Mouse (Mus musculus) erythroblast, embryonic 14.5 days (primary cell): ENCODE data around the gene Lmbr1. TPM values are rescaled to one million over a fixed set of nuclear protein-coding genes. Genes with fewer than 3 reads are reported as not detected.

Source experiments
- H3K27me3 ChIP-seq: 2 replicates; pipeline ENCODE4 v1.6.1; 2012; ENCODE audit warnings: inconsistent platforms; ENCODE audit not compliant: control insufficient read depth
- H3K36me3 ChIP-seq: 2 replicates; pipeline ENCODE4 v1.6.1; 2012; ENCODE audit warnings: mild to moderate bottlenecking, inconsistent platforms; ENCODE audit not compliant: control insufficient read depth
- H3K4me1 ChIP-seq: 2 replicates; pipeline ENCODE4 v1.6.1; 2012; ENCODE audit warnings: inconsistent platforms; ENCODE audit not compliant: control insufficient read depth
- H3K4me3 ChIP-seq: replicated peaks from 2 replicates; pipeline ENCODE3; 2012; ENCODE audit warnings: moderate library complexity, mild to moderate bottlenecking, inconsistent platforms
- H3K9me3 ChIP-seq: 2 replicates; pipeline ENCODE4 v1.6.1; 2012; ENCODE audit warnings: low read length, inconsistent platforms, mixed read lengths; ENCODE audit not compliant: control insufficient read depth
- GATA1 ChIP-seq: IDR thresholded peaks from 2 replicates; pipeline ENCODE4 v1.6.1; 2012; ENCODE audit warnings: low read length, inconsistent platforms, mixed read lengths
- TAL1 ChIP-seq: IDR thresholded peaks from 3 replicates; pipeline ENCODE4 v1.6.1; 2012; ENCODE audit warnings: low read length, inconsistent platforms, mixed read lengths
- polyA plus RNA-seq: library from polyadenylated mRNA; stranded (reverse); fragments of >175 nt; gene quantifications from 2 replicates; pipeline ENCODE4 v1.2.3, GENCODE M21; 2012

Gene Lmbr1
- polyA plus RNA-seq, 1 experiment: 0.17 TPM

GRCm38 (mm10) chr5:29195231-29195569 is 183.0 kb downstream of the Lmbr1 start:
- H3K4me1 ChIP-seq: peaks cover 12% of the 10 kb centered on the region
- H3K27me3 ChIP-seq: peaks cover 28% of the 10 kb centered on the region
- H3K9me3 ChIP-seq: no peaks in the 10 kb centered on the region
- TF ChIP-seq TAL1 (no peak), GATA1 (no peak)
- no peaks in the 10 kb centered on the region for H3K36me3 ChIP-seq
- H3K4me3 ChIP-seq: peak overlapping the region; percentile 64

- no peak for TF ChIP-seq GATA1
- TF ChIP-seq TAL1: no peak
- no peaks in the 10 kb centered on the region for H3K9me3 ChIP-seq
- H3K4me1 ChIP-seq: no peaks in the 10 kb centered on the region
- no peaks in the 10 kb centered on the region for H3K27me3 ChIP-seq
- H3K36me3 ChIP-seq: no peaks in the 10 kb centered on the region
- H3K4me3 ChIP-seq: no peak overlapping the region
Measured at GRCm38 (mm10) chr5:29186798-29187197, 191.4 kb downstream of the Lmbr1 start.

Other genes starting within 250 kb of the Lmbr1 start
- 0.02 TPM in 1 of 2 replicates, not detected in the other for gene Rnf32, start 182.4 kb downstream of the Lmbr1 start, polyA plus RNA-seq
- 0.27 and 0.35 TPM in 2 replicates for gene Nom1, start 56.3 kb upstream of the Lmbr1 start, polyA plus RNA-seq
- gene Mnx1, start 100.1 kb upstream of the Lmbr1 start, polyA plus RNA-seq: not detected in 2 replicates
- 0.22 and 0.25 TPM in 2 replicates for gene Ube3c, start 190.9 kb upstream of the Lmbr1 start, polyA plus RNA-seq